In genomic region chr11:95834143-95834667, GRCm38 (mm10) we compare ENCODE assay signal across 8 mouse cellular contexts. TPM values are rescaled to one million over a fixed set of nuclear protein-coding genes. Genes with fewer than 3 reads are reported as not detected.
DNase-seq lines count a peak whose midpoint lies in the region; ATAC-seq and TF ChIP-seq lines count a peak whose summit lies in the region.

No protein-coding gene starts in this region.

- TF ChIP-seq EP300 in stomach, postnatal 0 days (optimal IDR thresholded peaks at IDR 0.05) = no peak

- intact Hi-C loops in gastrocnemius, postnatal 14 days (cut with DNase I; ENCODE audit: low total_unique reads) = no loop called here

- H3K9me3 ChIP-seq in kidney, embryonic 14.5 days (ENCODE audit: control insufficient read depth, low read length) = no peaks in the 10 kb centered on the region
- H3K9me3 ChIP-seq in stomach, postnatal 0 days (ENCODE audit: control insufficient read depth, low read length) = no peaks in the 10 kb centered on the region

- no peak for TF ChIP-seq CTCF in stomach, postnatal 0 days (IDR thresholded peaks at IDR 0.05; ENCODE audit: low read depth)

- WGBS in kidney, embryonic 14.5 days = 4% methylated on average over 21 of the region's 22 CpGs
- WGBS in stomach, postnatal 0 days = 17% methylated on average over 21 of the region's 22 CpGs

- H3K36me3 ChIP-seq in kidney, embryonic 14.5 days (ENCODE audit: control insufficient read depth, insufficient read depth, low read length) = no peaks in the 10 kb centered on the region
- 0 out of 2 replicates have a peak, but pooled peaks cover 2% of the 10 kb centered on the region for H3K36me3 ChIP-seq in stomach, postnatal 0 days (ENCODE audit: control insufficient read depth, insufficient read depth, low read length)

- no peak overlapping the region; the same call in 1 of the 2 replicates for H3K4me2 ChIP-seq in kidney, embryonic 14.5 days (replicated peaks; ENCODE audit: low read depth, low read length)
- peak overlapping the region; percentile 20; the same call in 1 of the 2 replicates for H3K4me2 ChIP-seq in stomach, postnatal 0 days (replicated peaks; ENCODE audit: low read depth)

- H3K4me1 ChIP-seq in kidney, embryonic 14.5 days (ENCODE audit: control insufficient read depth, insufficient read depth, low read length) = peaks cover 32% of the 10 kb centered on the region
- H3K4me1 ChIP-seq in stomach, postnatal 0 days (replicated peaks; ENCODE audit: control insufficient read depth, insufficient read depth) = peaks cover 5% of the 10 kb centered on the region

- H3K27me3 ChIP-seq in kidney, embryonic 14.5 days (ENCODE audit: control insufficient read depth, insufficient read depth, low read length) = peaks cover 65% of the 10 kb centered on the region
- H3K27me3 ChIP-seq in stomach, postnatal 0 days (ENCODE audit: control insufficient read depth, insufficient read depth, low read length) = peaks cover 14% of the 10 kb centered on the region; the same call in 1 of the 2 replicates

- H3K9ac ChIP-seq in kidney, embryonic 14.5 days (ENCODE audit: low read depth, low read length) = no peak overlapping the region
- H3K9ac ChIP-seq in stomach, postnatal 0 days (ENCODE audit: low read length) = no peak overlapping the region

- H3K4me3 ChIP-seq in kidney, embryonic 14.5 days (ENCODE audit: low read length) = peak overlapping the region; percentile 14
- H3K4me3 ChIP-seq in stomach, postnatal 0 days (ENCODE audit: low read depth, low read length) = no peak overlapping the region

- no peak overlapping the region for H3K27ac ChIP-seq in kidney, embryonic 14.5 days (ENCODE audit: low read depth, low read length)
- no peak overlapping the region for H3K27ac ChIP-seq in stomach, postnatal 0 days (replicated peaks)

- peak; percentile 25 for DNase-seq in cerebellum, adult 11-12 months
- no peak for DNase-seq in cerebellum, adult 9-10 months
- peak; percentile 89 for DNase-seq in 416B (ENCODE audit: low read depth)
- peak; percentile 62 for DNase-seq in c-Kit-positive CD71-negative TER-119-negative erythroid progenitor cells, embryonic 14.5 days (ENCODE audit: low read depth)
- DNase-seq in lung, postnatal 10 days = peak; percentile 79
- peak; percentile 41 for DNase-seq in stomach, postnatal 0 days (ENCODE audit: low spot score)
- no peak for DNase-seq in gastrocnemius, postnatal 14 days

- ATAC-seq in kidney, embryonic 14.5 days (ENCODE audit: low FRiP score, low TSS enrichment) = no peak
- peak; percentile 6; the same call in 1 of the 2 replicates for ATAC-seq in stomach, postnatal 0 days (ENCODE audit: low FRiP score, low TSS enrichment)

RNA-seq across cellular contexts. Expression of gene Gngt2, which starts 2.8 kb away (rescaled TPM):
- polyA plus RNA-seq in kidney, embryonic 14.5 days (2014; fragmentation: Nextera tagmentation; extraction: Ambion mirVana) = 19.5 and 26.0 TPM in 2 replicates
- polyA plus RNA-seq in stomach, postnatal 0 days (2015; fragmentation: Nextera tagmentation; extraction: Ambion mirVana) = 11.1 and 12.5 TPM in 2 replicates
- 1 to 10 TPM; 7.1 to 8.1 TPM for total RNA-seq in gastrocnemius, postnatal 14 days (2021)

RNA-seq across cellular contexts. Expression of gene Abi3, which starts 8.1 kb away (rescaled TPM):
- 3.9 and 9.8 TPM in 2 replicates for polyA plus RNA-seq in kidney, embryonic 14.5 days (2014; fragmentation: Nextera tagmentation; extraction: Ambion mirVana)
- polyA plus RNA-seq in stomach, postnatal 0 days (2015; fragmentation: Nextera tagmentation; extraction: Ambion mirVana) = 3.6 and 4.2 TPM in 2 replicates
- 1 to 10 TPM; 3.3 to 4.9 TPM for total RNA-seq in gastrocnemius, postnatal 14 days (2021)

RNA-seq across cellular contexts. Expression of gene Phospho1, which starts 9.9 kb away (rescaled TPM):
- not detected in 2 replicates for polyA plus RNA-seq in kidney, embryonic 14.5 days (2014; fragmentation: Nextera tagmentation; extraction: Ambion mirVana)
- polyA plus RNA-seq in stomach, postnatal 0 days (2015; fragmentation: Nextera tagmentation; extraction: Ambion mirVana) = 0.40 and 0.45 TPM in 2 replicates
- 100 to 1,000 TPM; 148 to 155 TPM for total RNA-seq in gastrocnemius, postnatal 14 days (2021)

Comparison
In these comparisons a context has a peak if more than half of its experiments do, and no peak if none do; other contexts are left out.
1. DNase-seq: peak in cerebellum, adult 11-12 months (single experiment), 416B (single experiment), c-Kit-positive CD71-negative TER-119-negative erythroid progenitor cells, embryonic 14.5 days (single experiment), lung, postnatal 10 days (single experiment) and stomach, postnatal 0 days (single experiment); none in cerebellum, adult 9-10 months (single experiment) and gastrocnemius, postnatal 14 days (single experiment).